Mouse (Mus musculus) urinary bladder, postnatal 4 days (tissue): ENCODE measurements around the gene Myb.
A peak's percentile ranks its signal among the peaks of the same experiment; 100 is the strongest.

Experiments
- DNase-seq, 2 experiments: peaks; one replicate each; pipeline ENCODE4 v3.0.0; 2021 to 2022; ENCODE audit warnings: low spot score in 2 of 2

Gene Myb

DNA sequence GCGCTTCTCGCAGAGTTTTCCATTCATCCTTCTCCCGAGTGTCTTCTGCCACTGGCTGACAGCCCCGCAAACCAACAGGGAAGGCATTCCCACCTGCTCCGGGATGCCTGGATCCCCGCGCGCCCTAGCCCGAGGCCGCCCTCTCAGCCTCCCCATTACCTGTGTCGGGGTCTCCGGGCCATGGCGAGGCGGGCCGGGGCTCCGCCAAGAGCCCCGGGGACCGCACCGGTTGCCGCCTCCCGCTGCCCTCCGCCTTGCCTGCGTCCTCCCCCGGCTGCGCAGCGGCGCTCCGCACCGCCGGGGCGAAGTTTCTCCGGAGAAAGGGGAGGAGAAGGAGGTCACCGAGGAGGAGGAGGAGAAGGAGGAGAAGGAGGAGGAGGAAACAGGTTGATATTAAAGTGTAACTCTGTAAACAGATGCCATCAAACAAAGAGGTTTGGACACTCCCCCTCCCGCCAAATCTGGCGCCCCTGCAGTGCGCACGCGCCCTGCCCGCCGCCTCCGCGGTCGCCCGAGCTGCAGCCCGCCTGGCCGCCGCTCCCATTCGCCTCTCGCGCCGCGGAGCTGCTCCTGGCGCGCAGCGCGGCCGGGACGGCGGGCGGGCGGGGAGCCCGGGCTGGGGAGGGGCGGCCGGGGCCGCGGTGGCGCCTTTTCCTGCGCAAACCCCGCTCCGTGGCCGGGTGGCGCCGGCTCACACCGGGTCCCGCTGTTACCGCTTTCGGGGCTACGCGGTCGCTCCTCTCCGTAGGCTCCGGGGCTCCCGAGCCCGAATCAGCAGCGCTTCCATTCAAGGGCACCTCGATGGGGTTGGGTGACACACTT lies at the start of gene Myb:
Gene Myb, minus strand, starts transcription at position 448 of the 822 bp plus-strand sequence.
- DNase-seq = peak; percentile 34 to 59

DNA sequence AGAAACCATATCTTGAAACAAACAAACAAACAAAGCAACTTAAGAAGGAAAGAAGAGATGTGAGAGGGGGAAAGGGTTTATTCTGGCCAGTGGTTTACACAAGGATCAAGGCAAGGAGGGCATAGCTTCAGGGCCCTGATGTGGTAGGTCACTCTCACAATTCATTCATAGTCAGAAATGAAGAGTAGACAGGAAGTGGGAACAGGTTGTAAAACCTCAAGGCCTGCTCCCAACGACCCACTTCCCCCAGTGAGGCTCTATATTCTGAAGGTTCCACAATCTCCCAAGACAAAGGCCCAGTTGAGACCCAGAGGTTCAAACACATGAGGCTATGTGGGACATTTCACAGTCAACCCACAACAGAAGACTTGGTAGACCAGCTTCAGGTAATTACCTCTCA lies 46.6 kb upstream of the Myb start:
- no peak for DNase-seq

DNA sequence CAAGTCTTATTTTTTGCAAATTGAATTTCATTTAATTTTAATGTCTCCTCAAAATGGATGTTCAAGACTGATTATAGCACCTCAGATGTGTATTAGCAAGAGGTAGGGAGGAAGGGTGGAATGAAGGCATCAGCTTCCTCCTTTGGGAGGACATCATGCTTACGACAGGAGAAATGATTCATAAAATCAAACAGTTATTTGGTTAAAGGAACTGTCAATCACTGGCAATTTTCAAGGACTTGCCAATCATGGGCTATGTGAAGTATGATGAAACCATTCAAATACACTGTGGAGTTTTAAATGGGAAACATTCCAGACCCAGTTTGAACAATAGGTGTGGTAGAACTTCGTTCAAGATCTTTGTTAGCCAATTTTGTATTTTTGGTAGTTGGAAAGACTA lies 45.4 kb upstream of the Myb start:
- no peak for DNase-seq

DNA sequence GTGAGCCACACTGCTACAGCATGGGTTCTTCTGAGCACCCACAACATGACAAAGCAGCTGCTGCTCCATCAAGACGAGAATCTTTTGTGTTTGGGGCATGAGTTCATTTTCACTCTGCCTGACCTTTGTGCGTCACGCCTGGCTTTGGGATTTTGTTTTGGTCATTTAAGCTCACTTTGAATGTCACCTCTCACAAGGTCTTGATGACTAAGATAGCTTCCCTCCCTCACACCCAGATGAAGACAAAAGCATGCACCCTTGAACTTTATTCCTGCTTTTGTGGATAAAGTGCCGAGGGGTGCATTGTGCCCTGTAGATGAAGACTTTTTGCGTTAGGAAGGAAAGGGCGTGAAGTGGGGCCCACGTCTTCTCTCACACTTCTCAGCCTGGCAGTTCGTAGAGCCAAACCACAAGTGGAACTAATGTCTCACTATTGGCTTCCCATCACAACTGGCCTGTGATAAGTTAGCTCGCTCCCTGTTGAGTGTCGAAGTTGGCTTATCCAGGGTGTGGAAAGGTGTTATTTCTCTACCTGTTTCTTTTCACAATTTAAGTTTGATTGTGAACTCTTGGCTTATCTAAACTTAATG lies 43.8 kb upstream of the Myb start:
- no peak for DNase-seq

DNA sequence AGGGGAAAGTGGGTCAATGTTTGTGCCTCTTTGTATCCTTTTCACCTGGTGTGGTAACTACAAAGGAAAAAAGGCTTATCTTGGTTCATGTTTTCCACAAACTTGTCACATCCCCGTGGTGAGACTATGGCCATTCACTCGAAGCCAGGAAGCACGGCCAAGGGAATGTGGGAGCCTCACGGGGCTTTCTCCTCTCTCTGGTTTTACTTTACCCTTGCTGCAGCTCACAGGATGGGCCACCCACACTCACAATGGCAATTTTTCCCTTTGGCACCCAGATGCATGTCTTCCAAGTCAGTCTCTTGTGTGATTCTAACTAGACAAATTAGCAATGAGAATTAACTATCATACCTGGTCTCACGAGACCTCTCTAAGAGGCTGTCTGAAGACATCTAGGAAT lies 43.1 kb upstream of the Myb start:
- DNase-seq = no peak

DNA sequence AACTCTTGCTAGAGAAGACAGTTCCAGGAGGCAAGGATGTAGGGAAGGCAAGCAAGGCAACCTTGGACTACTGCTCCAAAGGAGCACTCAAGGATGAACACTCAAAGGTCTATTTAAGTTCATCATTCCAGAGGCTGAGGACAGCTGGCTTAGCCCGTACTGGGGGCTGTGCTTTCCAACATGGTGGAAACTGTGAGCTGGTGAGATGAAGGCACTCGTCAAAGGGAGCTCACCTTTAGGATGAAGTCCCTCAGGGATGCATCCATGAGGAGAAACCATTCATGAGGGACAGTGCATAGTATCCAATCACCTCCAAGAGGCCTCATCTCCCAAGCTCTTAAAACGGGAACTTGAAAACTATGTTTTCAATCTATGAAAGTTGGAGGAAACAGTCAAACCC lies 42.7 kb upstream of the Myb start:
- DNase-seq = no peak

DNA sequence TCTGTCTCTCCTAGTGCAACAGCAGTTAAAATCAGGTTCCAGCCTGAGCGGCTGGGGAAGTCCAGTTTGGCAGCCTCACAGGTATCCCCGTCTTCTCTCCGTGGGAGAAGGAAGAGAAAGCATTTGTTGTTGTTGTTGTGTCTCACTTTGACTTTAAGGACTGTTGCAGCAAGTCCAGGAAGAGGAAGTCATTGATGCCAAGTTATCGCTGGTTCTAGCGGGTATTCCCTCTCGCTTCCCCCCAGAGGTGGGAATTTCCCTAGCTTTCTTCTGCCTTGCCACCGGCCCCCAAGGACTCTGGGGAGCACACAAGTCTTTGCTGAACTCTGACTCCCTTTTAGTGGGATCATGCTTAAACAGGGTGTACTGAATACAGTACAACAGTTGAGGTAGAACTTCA lies 40.0 kb upstream of the Myb start:
- no peak for DNase-seq

DNA sequence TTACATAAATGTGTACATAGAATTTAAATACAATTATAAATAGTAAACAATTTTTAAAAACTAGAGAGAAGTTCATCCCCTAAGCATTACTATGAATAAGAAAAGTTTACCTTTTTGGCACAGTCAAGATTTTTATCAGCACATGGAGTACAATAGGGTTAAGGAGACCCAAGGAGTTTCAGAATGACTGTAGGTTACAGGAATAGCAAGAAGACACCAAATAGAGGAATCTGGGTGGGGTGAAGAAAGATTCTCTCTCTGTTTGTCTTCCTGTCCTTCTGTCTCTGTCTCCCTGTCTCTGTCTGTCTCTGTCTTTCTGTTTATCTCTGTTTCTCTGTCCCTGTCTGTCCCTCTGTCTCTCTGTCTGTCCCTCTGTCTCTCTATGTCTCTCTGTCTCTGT lies 39.5 kb upstream of the Myb start:
- DNase-seq = no peak

DNA sequence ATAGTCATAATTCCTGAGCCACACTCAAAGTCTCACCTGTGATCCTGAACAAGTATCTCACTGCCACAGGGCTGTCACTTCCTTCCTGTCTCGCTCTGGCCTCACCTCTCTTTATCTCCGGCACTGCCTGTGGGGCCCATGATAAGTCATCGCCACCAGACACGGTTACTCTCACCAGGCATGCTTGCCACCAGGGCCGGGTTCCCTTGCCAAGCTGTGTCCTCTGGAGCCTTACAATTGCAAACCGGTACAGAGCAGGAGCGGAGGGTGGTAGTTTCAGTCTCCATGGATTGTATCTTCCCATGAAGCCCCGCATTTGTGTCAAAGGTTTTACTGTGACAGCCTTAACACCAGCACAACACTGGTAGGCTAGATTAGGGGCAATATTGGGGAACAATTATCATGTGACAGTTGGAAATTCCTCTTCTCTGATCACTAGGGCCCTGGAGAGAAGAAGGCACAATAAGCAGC lies 35.9 kb upstream of the Myb start:
- DNase-seq = no peak

DNA sequence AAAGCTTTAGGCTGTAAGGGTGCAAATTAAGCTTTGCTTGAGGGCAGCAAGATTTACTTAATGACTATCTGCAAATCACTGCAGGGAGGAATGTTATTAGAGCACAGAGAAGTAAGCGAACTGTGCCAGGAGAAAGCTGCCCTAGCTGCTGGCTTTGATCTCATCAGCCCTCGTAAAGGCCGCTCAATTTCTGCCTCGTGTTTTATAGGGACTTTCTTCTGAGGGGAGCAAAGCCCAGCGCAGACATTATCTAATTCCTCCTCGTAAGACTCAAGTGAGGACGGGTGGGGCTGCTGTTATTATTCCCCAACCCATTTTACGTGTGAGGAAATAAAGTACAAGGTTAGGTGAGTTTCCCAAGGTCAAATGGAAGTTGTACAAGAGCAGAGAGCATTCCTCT lies 34.8 kb upstream of the Myb start:
- no peak for DNase-seq

DNA sequence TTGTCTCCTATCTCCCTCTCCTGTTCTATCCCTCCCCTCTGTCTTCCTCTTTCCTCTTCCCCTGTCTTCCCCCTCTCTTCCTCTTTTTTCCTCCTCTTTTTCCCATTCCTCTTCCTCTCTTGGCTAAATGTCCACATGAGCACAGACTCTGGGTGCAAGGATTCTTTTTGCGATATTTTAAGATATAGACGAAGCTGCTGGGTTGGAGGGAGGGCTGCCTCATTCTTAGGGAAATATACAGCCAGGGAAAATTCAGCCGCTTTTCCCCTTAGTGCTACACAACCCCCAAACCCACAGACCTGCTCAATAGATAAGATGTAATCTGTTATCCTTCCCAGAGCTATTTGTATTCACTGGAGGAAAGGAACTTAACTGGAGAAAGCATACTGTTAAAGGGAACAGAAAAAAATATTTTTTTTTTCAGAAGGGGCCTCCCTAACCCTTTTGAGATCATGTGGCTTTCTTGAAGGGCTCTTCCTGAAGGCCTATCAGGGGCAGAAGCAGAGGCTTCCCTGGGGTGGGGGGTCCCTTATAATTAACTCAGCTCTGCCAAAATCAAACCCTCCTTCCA lies 33.2 kb upstream of the Myb start:
- no peak for DNase-seq

DNA sequence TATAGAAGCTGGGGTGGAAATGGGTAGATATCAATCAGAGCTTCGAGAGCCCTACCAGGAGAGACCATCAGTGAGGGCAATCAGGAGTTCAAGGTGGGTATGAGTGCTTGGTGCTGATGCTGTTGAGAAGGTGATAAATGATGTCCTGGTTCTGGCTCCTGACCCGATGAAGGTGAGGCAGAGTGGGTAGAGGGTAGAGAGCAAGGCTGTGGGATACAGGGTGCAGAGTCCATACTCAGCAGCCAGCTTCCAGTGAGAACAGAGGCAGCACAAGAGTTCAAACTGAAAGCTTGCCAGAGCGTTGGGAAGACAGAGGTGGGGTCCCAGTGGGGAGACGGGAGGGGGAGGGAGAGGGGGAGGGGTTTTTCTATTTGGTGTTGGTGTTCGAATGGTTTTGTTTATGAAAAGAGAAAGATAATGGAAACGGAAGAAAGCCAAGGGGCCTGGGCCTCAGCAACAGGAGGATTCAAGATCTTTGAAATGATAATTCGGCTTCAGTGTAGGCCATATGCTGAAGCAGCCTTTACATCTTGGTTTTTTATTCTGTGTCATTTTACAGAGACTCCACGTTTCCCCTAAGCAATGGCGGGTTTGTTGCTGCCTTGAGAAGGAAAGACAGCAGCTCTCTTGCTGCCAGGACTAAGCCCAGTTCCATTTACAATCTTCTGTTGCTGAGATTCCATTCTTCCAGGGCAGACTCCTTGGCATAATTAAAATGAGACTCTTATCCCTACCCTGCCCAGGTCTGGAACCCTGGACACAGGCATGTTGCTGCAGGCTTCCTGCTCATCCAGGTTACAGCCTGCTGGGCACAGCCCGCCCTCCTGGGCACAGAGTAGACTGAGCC lies 32.5 kb upstream of the Myb start:
- no peak for DNase-seq

DNA sequence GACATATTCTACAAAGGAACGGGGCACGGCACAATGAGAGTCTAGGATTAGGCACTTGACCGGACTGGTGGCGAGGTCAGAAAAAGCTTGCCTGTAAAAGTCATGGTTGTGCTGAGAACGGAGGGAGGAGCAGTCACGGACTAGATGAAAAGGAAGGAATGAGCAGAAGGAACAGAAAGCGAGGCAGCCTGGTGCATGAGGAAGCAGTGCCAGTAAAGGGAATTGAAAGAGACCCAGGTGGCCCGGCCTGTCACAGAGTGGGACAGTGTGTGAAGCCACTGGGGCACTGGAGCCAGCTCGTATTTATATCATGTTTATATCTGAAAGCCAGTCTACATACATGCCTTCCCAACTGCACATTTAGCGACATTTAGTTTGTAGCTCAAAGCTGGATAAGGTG lies 31.7 kb upstream of the Myb start:
- no peak for DNase-seq

DNA sequence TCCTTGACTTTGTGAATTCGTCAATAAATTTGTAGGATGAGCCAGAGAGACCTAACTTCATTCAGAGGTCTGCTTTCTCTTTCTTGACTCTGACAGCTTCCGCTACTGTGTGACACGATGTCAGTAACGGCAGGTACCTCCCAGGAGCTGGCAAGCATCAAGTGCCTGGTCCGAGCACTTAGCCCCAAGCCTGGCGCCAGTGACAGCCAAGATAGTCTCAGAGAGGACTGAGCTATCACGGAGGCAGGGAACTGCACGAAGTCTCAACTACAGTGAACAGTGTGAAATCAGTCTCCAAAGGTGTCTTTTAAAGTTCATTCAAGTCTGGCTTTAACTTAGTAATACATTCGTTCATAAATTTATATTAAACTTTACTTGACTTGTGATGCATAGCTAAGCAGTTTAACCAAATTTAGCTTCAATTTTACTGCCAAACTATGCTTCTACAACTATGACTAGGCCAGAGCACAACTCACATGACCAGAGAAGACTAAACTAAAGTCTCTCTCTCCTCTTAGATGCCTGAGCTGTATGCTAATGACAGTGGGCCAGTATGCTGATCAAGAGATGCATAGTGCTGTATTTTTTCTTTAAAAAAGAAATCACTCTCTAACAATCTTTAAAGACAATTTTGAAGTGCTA lies 29.1 kb upstream of the Myb start:
- DNase-seq = no peak

DNA sequence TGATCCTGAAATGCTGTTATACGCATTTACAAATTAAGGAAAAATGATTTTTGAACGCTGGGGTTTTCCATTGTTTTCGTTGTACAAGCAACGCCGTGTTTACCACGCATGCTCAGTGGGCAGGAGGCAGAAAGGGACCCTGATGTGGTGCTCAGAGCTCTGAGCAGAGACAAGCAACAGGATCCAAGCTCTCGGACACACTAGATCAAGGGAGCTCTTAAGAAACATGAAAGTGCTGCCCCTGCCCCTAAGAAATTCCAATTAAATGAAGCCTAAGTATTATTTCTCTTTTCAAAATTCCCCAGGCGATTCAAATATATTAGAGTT lies 28.5 kb upstream of the Myb start:
- DNase-seq = no peak

DNA sequence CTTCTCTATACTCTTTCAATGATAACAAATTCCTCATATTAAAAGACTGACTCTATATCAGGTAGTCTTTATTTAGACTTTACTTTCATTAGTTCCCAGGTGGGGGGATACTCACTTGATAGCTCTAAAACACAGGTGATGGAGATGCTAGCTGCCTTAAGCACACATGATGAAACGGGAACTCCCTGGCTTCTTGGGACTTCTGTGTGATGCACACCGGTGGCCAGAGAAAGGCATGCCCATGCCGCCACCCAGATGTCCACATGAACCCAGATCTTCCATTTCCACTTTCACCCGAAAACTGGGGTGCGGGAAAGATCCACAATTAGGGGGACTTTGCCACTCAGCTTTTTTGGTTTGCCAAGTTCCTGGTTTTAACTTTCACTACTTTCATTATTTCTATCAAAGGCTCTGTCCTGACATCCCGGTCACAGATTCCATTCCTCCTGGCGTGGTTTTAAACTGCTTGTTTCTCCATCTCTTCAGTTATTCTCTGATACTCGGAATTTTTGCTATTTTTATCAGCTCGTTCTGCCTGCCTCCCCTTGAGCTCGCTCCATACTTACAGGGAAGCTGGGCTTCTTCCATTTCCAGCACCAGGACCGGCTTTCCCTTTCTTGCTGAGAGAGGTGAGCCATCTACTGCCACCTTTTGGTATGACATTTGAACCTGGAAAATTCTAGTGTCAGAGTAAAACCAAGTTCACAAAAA lies 27.9 kb upstream of the Myb start:
- DNase-seq = no peak

DNA sequence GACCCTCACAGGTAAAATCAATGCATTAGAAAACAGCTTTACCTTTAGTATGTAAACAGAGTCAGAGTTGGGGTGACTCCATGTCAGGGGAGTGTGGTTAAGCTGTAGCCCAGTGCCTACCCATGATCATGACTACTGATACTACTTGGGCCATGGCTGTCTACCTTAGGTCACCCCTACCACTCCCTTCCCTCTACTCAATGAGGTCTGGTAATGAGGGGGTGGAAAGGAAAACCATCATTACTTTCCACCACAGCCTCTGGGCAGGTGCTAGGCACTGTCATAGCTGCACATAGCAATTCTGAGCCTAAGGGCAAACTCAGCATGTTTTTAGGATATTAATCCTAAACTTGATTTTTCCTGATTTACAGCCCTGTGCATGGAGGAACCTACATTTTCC lies 27.1 kb upstream of the Myb start:
- DNase-seq = no peak

DNA sequence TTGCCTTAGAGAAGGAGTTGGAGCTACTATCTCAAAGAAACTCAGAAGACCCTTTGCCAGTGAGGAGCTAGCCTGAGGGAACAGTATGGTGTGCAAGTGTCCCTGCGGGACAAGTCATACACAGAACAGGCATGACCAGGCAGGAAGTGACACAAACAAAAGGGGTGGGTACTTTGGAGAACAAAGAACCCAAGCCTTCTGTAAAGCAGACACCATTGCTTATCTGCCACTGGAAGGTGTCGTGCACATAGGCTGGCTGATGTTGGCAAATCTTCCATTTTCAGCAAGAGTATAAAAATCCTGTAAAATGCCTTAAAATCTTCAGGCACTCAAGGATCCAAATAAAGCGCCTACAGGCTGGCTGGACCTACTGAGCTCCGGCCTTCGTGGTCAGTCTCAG lies 25.9 kb upstream of the Myb start:
- no peak for DNase-seq

DNA sequence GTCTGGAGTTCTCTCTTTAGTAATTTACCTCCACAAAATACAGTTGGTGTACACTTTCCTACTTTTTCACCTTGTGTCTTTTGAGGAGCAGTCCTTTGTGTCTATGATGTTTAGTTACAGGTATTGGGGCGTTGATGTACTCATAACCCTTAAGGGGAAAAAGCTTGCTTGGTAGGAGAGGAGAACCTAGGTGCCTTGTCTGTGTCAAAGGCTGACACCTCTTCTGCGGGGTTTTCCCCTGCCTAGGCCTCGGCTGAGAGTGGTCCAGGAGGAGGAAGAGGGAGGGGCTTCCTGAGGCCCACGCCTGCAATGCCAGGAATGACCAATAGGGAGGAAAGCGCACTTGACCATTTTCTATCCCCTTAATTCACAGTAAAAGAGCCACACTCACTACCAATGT lies 17.9 kb upstream of the Myb start:
- DNase-seq = no peak

DNA sequence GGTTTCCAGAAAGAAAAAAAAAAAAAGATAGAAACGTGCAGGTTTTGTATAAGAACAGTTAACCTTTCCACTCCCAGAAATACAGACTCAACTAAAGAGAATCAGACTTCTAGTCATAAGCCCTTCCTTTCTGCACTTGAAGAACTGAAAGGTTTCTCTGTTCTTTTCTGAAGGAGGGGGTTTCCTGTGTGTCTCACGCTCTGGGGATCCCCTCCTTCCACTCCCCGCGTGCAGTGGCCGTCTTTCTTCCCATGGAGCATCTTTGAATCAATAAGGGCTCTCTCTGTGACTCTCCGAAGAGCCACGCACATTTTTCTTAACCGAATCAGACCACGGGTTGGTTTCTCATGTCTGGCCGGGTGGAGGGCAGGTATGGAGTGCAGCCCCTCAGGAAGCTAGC lies 17.5 kb upstream of the Myb start:
- DNase-seq = no peak

DNA sequence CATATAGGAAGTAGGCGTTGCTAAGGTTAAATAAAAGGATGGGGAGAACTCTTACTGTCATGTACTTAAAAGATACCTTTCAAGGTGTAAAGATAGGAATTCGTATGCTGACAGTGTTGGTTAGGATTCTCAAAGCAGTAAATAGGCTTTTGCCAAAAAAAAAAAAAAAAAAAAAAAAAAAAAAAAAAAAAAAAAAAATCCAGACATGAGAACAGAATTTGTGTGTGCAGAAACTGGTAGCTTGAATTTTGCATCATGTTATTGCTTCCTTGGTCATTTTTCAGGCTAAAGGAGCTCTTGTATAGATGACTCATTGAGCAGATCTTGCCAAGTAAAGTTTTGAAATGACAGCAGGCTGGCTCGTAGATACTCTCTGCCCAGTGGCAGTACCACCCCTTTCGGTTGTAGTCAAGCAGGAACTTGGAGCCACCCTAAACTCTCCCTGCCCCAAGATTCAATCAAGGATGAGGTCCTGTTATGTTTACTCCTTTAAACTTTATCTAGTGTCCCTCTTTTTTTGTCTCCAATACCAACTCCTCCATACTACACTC lies 11.9 kb upstream of the Myb start:
- DNase-seq = no peak
